Mouse (Mus musculus) right cerebral cortex, postnatal 10 days (tissue): ENCODE data around the gene B9d1.

Experiments used
- DNase-seq, 2 experiments: peaks; one replicate each; pipeline ENCODE4 v3.0.0; 2021; ENCODE audit warnings: low spot score in 2 of 2

The B9d1 gene

DNA sequence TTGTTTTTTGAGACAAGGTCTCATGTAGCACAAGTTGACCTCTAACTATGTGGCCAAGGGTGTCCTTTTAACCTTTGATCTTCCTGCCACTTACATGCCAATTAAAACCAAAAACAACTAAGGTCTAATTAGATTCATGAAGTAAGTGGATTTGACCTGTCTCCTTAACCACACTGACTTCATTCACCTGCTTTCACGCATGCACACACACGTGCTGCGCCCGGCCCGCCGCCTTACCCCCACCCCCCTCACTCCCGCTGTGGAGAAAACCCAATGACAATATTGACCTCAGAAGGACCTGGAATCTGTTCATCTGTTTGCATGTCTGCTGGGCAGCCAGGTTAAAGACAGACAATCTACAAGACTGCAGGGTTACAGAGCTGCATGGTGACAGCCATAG is 35.7 kb downstream of the B9d1 start:
- no peak for DNase-seq

DNA sequence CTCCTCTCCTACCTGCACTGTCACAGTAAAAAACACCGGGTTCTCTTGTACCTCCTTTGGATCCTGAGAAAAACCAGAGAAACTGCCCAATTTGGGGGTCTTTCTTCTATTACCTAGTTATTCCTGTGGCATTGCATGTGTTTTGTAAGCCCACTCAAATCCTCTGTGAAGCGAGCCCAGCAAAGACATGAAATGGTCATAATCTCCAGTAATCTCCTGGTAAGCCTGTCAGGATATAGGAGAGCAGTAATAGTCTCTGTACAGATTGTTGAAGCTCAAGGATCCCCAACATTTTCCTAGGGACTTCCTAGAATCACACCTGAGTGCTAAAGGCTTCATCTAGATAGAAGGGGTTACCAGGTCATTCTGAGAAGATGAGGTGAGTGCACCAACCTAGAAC is 36.2 kb downstream of the B9d1 start:
- no peak for DNase-seq

GRCm38 (mm10) chr11:61545586-61545985 is 40.6 kb downstream of the B9d1 start:
- DNase-seq = no peak

GRCm38 (mm10) chr11:61546452-61546851 is 41.5 kb downstream of the B9d1 start:
- DNase-seq = no peak

DNA sequence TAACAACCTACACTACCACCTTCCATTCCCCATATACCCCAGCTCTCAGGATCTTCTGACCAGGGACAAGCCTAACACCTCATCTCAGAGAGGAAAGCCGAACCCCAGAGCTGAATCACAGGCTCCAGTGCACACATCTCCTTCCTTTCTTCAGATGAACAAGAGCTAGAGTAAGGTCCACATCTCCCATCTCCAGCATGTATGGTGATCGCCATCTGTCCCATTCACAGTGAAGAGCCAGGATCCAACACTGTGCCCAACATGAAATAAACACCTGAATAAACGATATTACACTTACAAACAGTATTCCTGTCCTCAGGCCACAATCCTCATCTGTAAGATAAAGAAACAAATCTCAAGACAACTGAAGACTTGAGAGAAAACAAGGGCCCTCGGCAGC is 42.8 kb downstream of the B9d1 start:
- DNase-seq = no peak

GRCm38 (mm10) chr11:61550631-61551030 is 45.7 kb downstream of the B9d1 start:
- DNase-seq = no peak

- no peak for DNase-seq
Measured at GRCm38 (mm10) chr11:61553015-61553754, 48.2 kb downstream of the B9d1 start.

GRCm38 (mm10) chr11:61559572-61559971 is 54.6 kb downstream of the B9d1 start:
- DNase-seq = no peak

DNA sequence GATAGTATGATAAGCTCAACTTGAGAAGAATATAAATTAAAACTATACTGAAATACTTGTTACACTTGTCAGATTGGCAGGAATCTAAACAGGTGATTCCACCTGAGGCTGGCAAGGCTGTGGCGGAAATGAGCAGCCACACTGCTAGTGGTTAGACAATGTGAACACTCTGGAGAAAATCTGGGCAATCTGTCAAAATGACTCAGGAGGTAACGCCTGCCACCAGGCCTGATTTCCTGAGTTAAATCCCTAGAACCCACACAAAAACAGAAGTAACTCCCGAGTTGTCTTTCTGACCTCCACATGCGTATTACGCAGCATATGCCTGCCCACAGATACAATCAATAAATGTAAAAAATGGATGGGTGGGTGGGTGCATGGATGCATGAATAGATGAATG is 57.5 kb downstream of the B9d1 start:
- no peak for DNase-seq
